Mouse (Mus musculus): ENCODE measurements around the gene Tep1.

GRCm38 (mm10) chr14:50833964-50834363 is 36.4 kb downstream of the Tep1 start:
- TF ChIP-seq CTCF (IDR thresholded peaks at IDR 0.05; ENCODE audit: control insufficient read depth, insufficient read depth, low read length): 0 out of 2 replicates have a peak, but pooled peaks have one; percentile 7
- TF ChIP-seq POLR2A (IDR thresholded peaks at IDR 0.05; ENCODE audit: borderline replicate concordance, control insufficient read depth, low read depth, low read length): no peak; the same call in 1 of the 2 replicates
